Comparison of ENCODE assay signal across 8 mouse cellular contexts in the genomic region with DNA sequence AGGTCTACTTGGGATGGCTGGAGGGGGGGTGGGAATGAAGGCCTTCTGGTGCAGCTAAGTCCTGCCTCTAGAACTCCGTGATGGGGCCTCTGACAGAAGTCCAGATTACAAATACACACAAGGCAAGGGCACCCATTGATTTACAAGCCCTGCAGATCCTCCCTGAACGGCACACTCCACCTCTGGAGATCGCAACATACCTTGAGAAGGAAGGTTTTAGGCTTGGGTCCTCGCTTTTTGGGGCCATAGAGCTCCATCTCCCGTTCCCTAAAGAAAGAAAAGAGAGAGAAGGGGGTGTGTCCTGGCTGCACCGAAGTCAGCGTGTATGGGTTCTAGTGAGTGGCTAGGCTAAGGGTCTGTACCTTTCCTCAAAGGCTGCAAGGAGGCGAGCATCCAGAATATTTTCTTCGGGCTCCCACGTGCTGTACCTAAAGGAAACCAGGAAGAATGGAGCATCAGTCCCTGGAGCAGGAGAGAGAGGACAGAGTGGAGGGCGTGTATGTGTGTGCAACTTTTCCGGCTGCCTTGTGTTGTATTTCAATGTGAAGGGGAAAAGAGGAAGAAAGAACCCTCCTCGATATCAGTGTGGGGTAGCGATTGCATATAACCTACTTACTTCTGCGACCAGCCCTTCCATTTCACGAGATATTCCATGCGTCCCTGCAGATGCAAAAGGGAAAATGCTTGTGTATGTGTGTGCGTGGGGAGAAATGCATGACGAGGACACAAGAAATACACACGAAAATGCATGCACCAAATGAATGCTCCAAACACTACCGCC. TPM values are rescaled to one million over a fixed set of nuclear protein-coding genes. Genes with fewer than 3 reads are reported as not detected.
A peak's percentile ranks its signal among the peaks of the same experiment; 100 is the strongest.
DNase-seq lines count a peak whose midpoint lies in the region; ATAC-seq and TF ChIP-seq lines count a peak whose summit lies in the region.

No protein-coding gene starts in this region.

- H3K4me2 ChIP-seq in heart, embryonic 11.5 days: peak overlapping the region; percentile 80
- H3K4me2 ChIP-seq in heart, embryonic 15.5 days: peak overlapping the region; percentile 69

- no peak for ATAC-seq in heart, embryonic 11.5 days (replicated peaks; ENCODE audit: insufficient number of reproducible peaks, low FRiP score, low TSS enrichment)
- no peak for ATAC-seq in heart, embryonic 15.5 days (replicated peaks; ENCODE audit: insufficient number of reproducible peaks, insufficient read depth, low FRiP score, low read depth)
- ATAC-seq in megakaryocyte, adult 5-6 weeks (ENCODE audit: poor library complexity, severe bottlenecking): 0 out of 2 replicates have a peak, but pooled peaks have one; percentile 17

- peaks cover 82% of the 10 kb centered on the region for H3K27me3 ChIP-seq in heart, embryonic 11.5 days (ENCODE audit: control insufficient read depth, insufficient read depth, low read length)
- H3K27me3 ChIP-seq in ES-Bruce4 (ENCODE audit: control insufficient read depth, insufficient read depth, low read length, poor library complexity, severe bottlenecking): peaks cover 35% of the 10 kb centered on the region
- peaks cover 77% of the 10 kb centered on the region for H3K27me3 ChIP-seq in heart, embryonic 15.5 days

- peaks cover 4% of the 10 kb centered on the region for H3K36me3 ChIP-seq in heart, embryonic 11.5 days (ENCODE audit: control insufficient read depth, insufficient read depth, low read length)
- no peaks in the 10 kb centered on the region for H3K36me3 ChIP-seq in ES-Bruce4 (ENCODE audit: control insufficient read depth, insufficient read depth, low read length, poor library complexity, severe bottlenecking)
- H3K36me3 ChIP-seq in heart, embryonic 15.5 days: peaks cover 8% of the 10 kb centered on the region

- H3K4me3 ChIP-seq in heart, embryonic 11.5 days (ENCODE audit: low read depth, low read length): peak overlapping the region; percentile 56
- H3K4me3 ChIP-seq in ES-Bruce4 (ENCODE audit: low read depth, low read length): peak overlapping the region; percentile 75
- peak overlapping the region; percentile 74 for H3K4me3 ChIP-seq in heart, embryonic 15.5 days

- intact Hi-C loops in left cerebral cortex, postnatal 14 days (cut with DNase I): loop anchor here (5.0 kb wide), 1 partner anchor 43 kb away; no protein-coding TSS in a partner anchor

- H3K27ac ChIP-seq in heart, embryonic 11.5 days (ENCODE audit: low read depth, low read length): no peak overlapping the region; the same call in 1 of the 2 replicates
- H3K27ac ChIP-seq in ES-Bruce4 (ENCODE audit: insufficient read depth, low read length): no peak overlapping the region
- H3K27ac ChIP-seq in heart, embryonic 15.5 days: no peak overlapping the region

- WGBS in heart, embryonic 11.5 days (ENCODE audit: insufficient replicate concordance): 8% methylated on average over 21 of the region's 21 CpGs
- 17% methylated on average over 21 of the region's 21 CpGs for WGBS in heart, embryonic 15.5 days

- peak overlapping the region; percentile 86 for H3K9ac ChIP-seq in heart, embryonic 11.5 days (ENCODE audit: low read depth, low read length)
- H3K9ac ChIP-seq in ES-Bruce4 (ENCODE audit: low read depth, poor library complexity, severe bottlenecking): no peak overlapping the region
- H3K9ac ChIP-seq in heart, embryonic 15.5 days: peak overlapping the region; percentile 79

- H3K4me1 ChIP-seq in heart, embryonic 11.5 days (ENCODE audit: control insufficient read depth, insufficient read depth, low read length): peaks cover 34% of the 10 kb centered on the region
- H3K4me1 ChIP-seq in ES-Bruce4 (ENCODE audit: control insufficient read depth, insufficient read depth, low read length): no peaks in the 10 kb centered on the region
- H3K4me1 ChIP-seq in heart, embryonic 15.5 days (replicated peaks): peaks cover 74% of the 10 kb centered on the region

- TF ChIP-seq POLR2A in ES-Bruce4 (IDR thresholded peaks at IDR 0.05; ENCODE audit: insufficient read depth, low read length): no peak

- no peak for TF ChIP-seq CTCF in ES-Bruce4 (IDR thresholded peaks at IDR 0.05; ENCODE audit: low read depth, low read length)

- no peaks in the 10 kb centered on the region for H3K9me3 ChIP-seq in heart, embryonic 11.5 days (replicated peaks; ENCODE audit: control insufficient read depth, low read length)
- no peaks in the 10 kb centered on the region for H3K9me3 ChIP-seq in ES-Bruce4 (replicated peaks; ENCODE audit: control insufficient read depth, insufficient read depth, low read length, poor library complexity, severe bottlenecking)
- no peaks in the 10 kb centered on the region for H3K9me3 ChIP-seq in heart, embryonic 15.5 days (replicated peaks)

- DNase-seq in heart, adult 8-10 months (ENCODE audit: low spot score): no peak
- DNase-seq in left cerebral cortex, postnatal 14 days (ENCODE audit: low spot score in 2 of 2): no peak
- DNase-seq in adrenal gland, postnatal 4 days (ENCODE audit: low spot score in 2 of 2): no peak
- DNase-seq in retina, postnatal 1 day: no peak

- TF ChIP-seq EP300 in ES-Bruce4 (IDR thresholded peaks at IDR 0.05; ENCODE audit: insufficient read depth, low read depth, low read length): no peak

RNA-seq across cellular contexts. Expression of a gene that starts 0.8 kb away (rescaled TPM):
- 6.7 and 7.8 TPM in 2 replicates for polyA plus RNA-seq in heart, embryonic 11.5 days (2014; fragmentation: Nextera tagmentation; extraction: Ambion mirVana)
- total RNA-seq in heart, adult 8-10 months (2022): 1 to 10 TPM; 3.6 to 4.9 (median 4.6) TPM
- 0.75 and 1.7 TPM in 2 replicates for polyA plus RNA-seq in ES-Bruce4 (2011; ENCODE audit: insufficient read depth, insufficient read length, low read depth, missing spikeins)
- polyA plus RNA-seq in heart, embryonic 15.5 days (2015; fragmentation: Nextera tagmentation; extraction: Ambion mirVana): 7.5 and 9.5 TPM in 2 replicates
- 3.2 and 5.6 TPM in 2 replicates for total RNA-seq in megakaryocyte, adult 5-6 weeks (2015)
- 3.0 and 3.6 TPM in 2 replicates for total RNA-seq in megakaryocyte, adult 5-6 weeks (2017)
- 10 to 100 TPM; 12.9 to 15.4 TPM for total RNA-seq in left cerebral cortex, postnatal 14 days (2021)
- 10 to 100 TPM; 10.8 to 15.5 TPM for total RNA-seq in adrenal gland, postnatal 4 days (2021)

RNA-seq across cellular contexts. Expression of a gene that starts 17.2 kb away (rescaled TPM):
- 23.6 and 23.8 TPM in 2 replicates for polyA plus RNA-seq in heart, embryonic 11.5 days (2014; fragmentation: Nextera tagmentation; extraction: Ambion mirVana)
- 1 to 10 TPM; 2.0 to 3.9 (median 2.9) TPM for total RNA-seq in heart, adult 8-10 months (2022)
- 11.6 and 12.9 TPM in 2 replicates for polyA plus RNA-seq in ES-Bruce4 (2011; ENCODE audit: insufficient read depth, insufficient read length, low read depth, missing spikeins)
- 11.6 and 18.0 TPM in 2 replicates for polyA plus RNA-seq in heart, embryonic 15.5 days (2015; fragmentation: Nextera tagmentation; extraction: Ambion mirVana)
- 1.5 and 1.6 TPM in 2 replicates for total RNA-seq in megakaryocyte, adult 5-6 weeks (2015)
- total RNA-seq in megakaryocyte, adult 5-6 weeks (2017): 2.8 TPM in 2 replicates
- 1 to 10 TPM; 2.4 to 3.4 TPM for total RNA-seq in left cerebral cortex, postnatal 14 days (2021)
- 10 to 100 TPM in 1 of 2 experiments, 1 to 10 TPM in 1; 9.5 to 10.1 TPM for total RNA-seq in adrenal gland, postnatal 4 days (2021)

RNA-seq across cellular contexts. Expression of a gene that starts 46.1 kb away (rescaled TPM):
- 6.3 and 7.7 TPM in 2 replicates for polyA plus RNA-seq in heart, embryonic 11.5 days (2014; fragmentation: Nextera tagmentation; extraction: Ambion mirVana)
- 10 to 100 TPM in 1 of 4 experiments, 1 to 10 TPM in 3; 5.2 to 12.8 (median 8.4) TPM for total RNA-seq in heart, adult 8-10 months (2022)
- 0.32 and 0.46 TPM in 2 replicates for polyA plus RNA-seq in ES-Bruce4 (2011; ENCODE audit: insufficient read depth, insufficient read length, low read depth, missing spikeins)
- polyA plus RNA-seq in heart, embryonic 15.5 days (2015; fragmentation: Nextera tagmentation; extraction: Ambion mirVana): 9.3 and 11.6 TPM in 2 replicates
- total RNA-seq in megakaryocyte, adult 5-6 weeks (2015): 15.3 and 15.5 TPM in 2 replicates
- total RNA-seq in megakaryocyte, adult 5-6 weeks (2017): 18.0 and 18.4 TPM in 2 replicates
- total RNA-seq in left cerebral cortex, postnatal 14 days (2021): 10 to 100 TPM; 63.2 to 74.0 TPM
- total RNA-seq in adrenal gland, postnatal 4 days (2021): 10 to 100 TPM; 69.7 to 76.8 TPM

RNA-seq across cellular contexts. Expression of a gene that starts 51.9 kb away (rescaled TPM):
- not detected in 2 replicates for polyA plus RNA-seq in heart, embryonic 11.5 days (2014; fragmentation: Nextera tagmentation; extraction: Ambion mirVana)
- not detected for total RNA-seq in heart, adult 8-10 months (2022)
- polyA plus RNA-seq in ES-Bruce4 (2011; ENCODE audit: insufficient read depth, insufficient read length, low read depth, missing spikeins): not detected in 2 replicates
- polyA plus RNA-seq in heart, embryonic 15.5 days (2015; fragmentation: Nextera tagmentation; extraction: Ambion mirVana): not detected in 2 replicates
- total RNA-seq in megakaryocyte, adult 5-6 weeks (2015): not detected in 2 replicates
- not detected in 2 replicates for total RNA-seq in megakaryocyte, adult 5-6 weeks (2017)
- not detected for total RNA-seq in left cerebral cortex, postnatal 14 days (2021)
- total RNA-seq in adrenal gland, postnatal 4 days (2021): not detected
